In genomic region chr19:47019326-47019725, GRCm38 (mm10) we compare ENCODE assay signal across 16 mouse cellular contexts. TPM values are rescaled to one million over a fixed set of nuclear protein-coding genes. Genes with fewer than 3 reads are reported as not detected.
DNase-seq lines count a peak whose midpoint lies in the region; ATAC-seq and TF ChIP-seq lines count a peak whose summit lies in the region.
"Had no signal": no experiment of that assay in that cellular context is flagged by ENCODE, and none has a peak within 500 bp of the region (broad histone marks: within the 10 kb centered on the region; RNA-seq: fewer than 3 reads in every experiment).

No protein-coding gene starts in this region.

- no peak for TF ChIP-seq POLR2A in ES-Bruce4 (IDR thresholded peaks at IDR 0.05; ENCODE audit: insufficient read depth, low read length)
- no peak for TF ChIP-seq POLR2A in cortical plate, adult 2 months (IDR thresholded peaks at IDR 0.05; ENCODE audit: extremely low read depth, insufficient read depth, low read length)

- peak overlapping the region; percentile 64 for H3K27ac ChIP-seq in ES-Bruce4 (ENCODE audit: insufficient read depth, low read length)
- no peak overlapping the region for H3K27ac ChIP-seq in cortical plate, adult 2 months (ENCODE audit: insufficient read depth, low read length)
- no peak overlapping the region for H3K27ac ChIP-seq in forebrain, embryonic 16.5 days (ENCODE audit: low read length)
- H3K27ac ChIP-seq in midbrain, embryonic 14.5 days (replicated peaks; ENCODE audit: low read depth, low read length): peak overlapping the region; percentile 75
- H3K27ac ChIP-seq: heart, embryonic 15.5 days; liver, embryonic 13.5 days had no signal

- TF ChIP-seq CTCF in ES-Bruce4 (IDR thresholded peaks at IDR 0.05; ENCODE audit: low read depth, low read length): no peak
- TF ChIP-seq CTCF in cortical plate, adult 2 months (IDR thresholded peaks at IDR 0.05; ENCODE audit: extremely low read depth, insufficient read depth, low read length): no peak

- H3K4me3 ChIP-seq in ES-Bruce4 (ENCODE audit: low read depth, low read length): peak overlapping the region; percentile 44
- H3K4me3 ChIP-seq in cortical plate, adult 2 months (ENCODE audit: insufficient read depth, low read length): 0 out of 2 replicates have a peak overlapping the region, but pooled peaks have one; percentile 11
- peak overlapping the region; percentile 46 for H3K4me3 ChIP-seq in forebrain, embryonic 16.5 days (replicated peaks; ENCODE audit: low read length)
- peak overlapping the region; percentile 80 for H3K4me3 ChIP-seq in midbrain, embryonic 14.5 days (replicated peaks; ENCODE audit: low read depth, low read length)
- H3K4me3 ChIP-seq: erythroblast, embryonic 14.5 days; heart, embryonic 15.5 days; liver, embryonic 13.5 days; megakaryocyte, embryonic 14.5 days had no signal

- peak; percentile 89 for TF ChIP-seq EP300 in ES-Bruce4 (IDR thresholded peaks at IDR 0.05; ENCODE audit: insufficient read depth, low read depth, low read length)

- H3K36me3 ChIP-seq in ES-Bruce4 (ENCODE audit: control insufficient read depth, insufficient read depth, low read length, poor library complexity, severe bottlenecking): peaks cover 6% of the 10 kb centered on the region
- peaks cover 33% of the 10 kb centered on the region for H3K36me3 ChIP-seq in forebrain, embryonic 16.5 days (ENCODE audit: control insufficient read depth, insufficient read depth)
- peaks cover 35% of the 10 kb centered on the region for H3K36me3 ChIP-seq in midbrain, embryonic 14.5 days (ENCODE audit: control insufficient read depth, insufficient read depth, low read length)
- H3K36me3 ChIP-seq: heart, embryonic 15.5 days; liver, embryonic 13.5 days had no signal

- 13% methylated on average over 6 of the region's 6 CpGs for WGBS in forebrain, embryonic 16.5 days
- WGBS in midbrain, embryonic 14.5 days: 15% methylated on average over 6 of the region's 6 CpGs

- H3K4me1 ChIP-seq in ES-Bruce4 (ENCODE audit: control insufficient read depth, insufficient read depth, low read length): peaks cover 3% of the 10 kb centered on the region
- peaks cover 4% of the 10 kb centered on the region for H3K4me1 ChIP-seq in cortical plate, adult 2 months (ENCODE audit: control insufficient read depth, insufficient read depth, low read length)
- H3K4me1 ChIP-seq in forebrain, embryonic 16.5 days (replicated peaks; ENCODE audit: control insufficient read depth, insufficient read depth, low read length): peaks cover 20% of the 10 kb centered on the region
- H3K4me1 ChIP-seq in midbrain, embryonic 14.5 days (ENCODE audit: control insufficient read depth, insufficient read depth, low read length): peaks cover 12% of the 10 kb centered on the region; the same call in 1 of the 2 replicates

- no peaks in the 10 kb centered on the region for H3K27me3 ChIP-seq in ES-Bruce4 (ENCODE audit: control insufficient read depth, insufficient read depth, low read length, poor library complexity, severe bottlenecking)
- H3K27me3 ChIP-seq in forebrain, embryonic 16.5 days (replicated peaks; ENCODE audit: control insufficient read depth, insufficient read depth, low read length): peaks cover 7% of the 10 kb centered on the region; the same call in 1 of the 2 replicates
- H3K27me3 ChIP-seq in midbrain, embryonic 14.5 days (ENCODE audit: control insufficient read depth, insufficient read depth, low read length): peaks cover 5% of the 10 kb centered on the region; the same call in 1 of the 2 replicates
- H3K27me3 ChIP-seq: CH12.LX had no signal

- H3K9ac ChIP-seq in ES-Bruce4 (ENCODE audit: low read depth, poor library complexity, severe bottlenecking): peak overlapping the region; percentile 56
- peak overlapping the region; percentile 41 for H3K9ac ChIP-seq in forebrain, embryonic 16.5 days (replicated peaks; ENCODE audit: low read depth, low read length)
- peak overlapping the region; percentile 88 for H3K9ac ChIP-seq in midbrain, embryonic 14.5 days (replicated peaks; ENCODE audit: low read length)
- H3K9ac ChIP-seq: heart, embryonic 15.5 days; liver, embryonic 13.5 days had no signal

- ATAC-seq in forebrain, embryonic 16.5 days: no peak
- peak; percentile 29; the same call in 1 of the 2 replicates for ATAC-seq in midbrain, embryonic 14.5 days (ENCODE audit: low FRiP score, low TSS enrichment)

- peak overlapping the region; percentile 60 for H3K4me2 ChIP-seq in forebrain, embryonic 16.5 days (ENCODE audit: low read length)
- peak overlapping the region; percentile 60 for H3K4me2 ChIP-seq in midbrain, embryonic 14.5 days (ENCODE audit: low read length)
- H3K4me2 ChIP-seq: heart, embryonic 15.5 days; liver, embryonic 13.5 days had no signal

- H3K9me3 ChIP-seq in ES-Bruce4 (replicated peaks; ENCODE audit: control insufficient read depth, insufficient read depth, low read length, poor library complexity, severe bottlenecking): no peaks in the 10 kb centered on the region
- no peaks in the 10 kb centered on the region for H3K9me3 ChIP-seq in forebrain, embryonic 16.5 days (ENCODE audit: control insufficient read depth, low read length)
- H3K9me3 ChIP-seq in midbrain, embryonic 14.5 days (ENCODE audit: control insufficient read depth, low read length): no peaks in the 10 kb centered on the region
- H3K9me3 ChIP-seq: heart, embryonic 15.5 days; liver, embryonic 13.5 days had no signal

- peak; percentile 74 for DNase-seq in midbrain, embryonic 14.5 days
- no peak for DNase-seq in urinary bladder, postnatal 10 days (ENCODE audit: low spot score)
- no peak for DNase-seq in urinary bladder, postnatal 4 days (ENCODE audit: low spot score in 2 of 2)
- DNase-seq in adrenal gland, postnatal 36 days: no peak
- DNase-seq in adrenal gland, adult (ENCODE audit: inconsistent age in 2 of 2, low spot score in 1 of 2): no peak
- DNase-seq: kidney, postnatal 25 days; liver, embryonic 13.5 days; right cerebral cortex, postnatal 14 days; thymus, adult 2 months had no signal

RNA-seq across cellular contexts. Expression of gene Nt5c2, which starts 4.4 kb away (rescaled TPM):
- 62.4 and 76.9 TPM in 2 replicates for polyA plus RNA-seq in ES-Bruce4 (2011; ENCODE audit: insufficient read depth, insufficient read length, low read depth, missing spikeins)
- polyA plus RNA-seq in cortical plate, adult 2 months (2012; rRNA removed): 46.7 and 50.3 TPM in 2 replicates
- polyA plus RNA-seq in forebrain, embryonic 16.5 days (2015; fragmentation: Nextera tagmentation; extraction: Ambion mirVana): 76.8 and 81.4 TPM in 2 replicates
- 89.9 and 91.1 TPM in 2 replicates for polyA plus RNA-seq in midbrain, embryonic 14.5 days (2014; fragmentation: Nextera tagmentation; extraction: Ambion mirVana)
- 10 to 100 TPM; 63.2 to 65.2 TPM for total RNA-seq in adrenal gland, postnatal 36 days (2021)

RNA-seq across cellular contexts. Expression of gene Ina, which starts 4.8 kb away (rescaled TPM):
- polyA plus RNA-seq in ES-Bruce4 (2011; ENCODE audit: insufficient read depth, insufficient read length, low read depth, missing spikeins): 21.2 and 21.9 TPM in 2 replicates
- 124 and 127 TPM in 2 replicates for polyA plus RNA-seq in cortical plate, adult 2 months (2012; rRNA removed)
- polyA plus RNA-seq in forebrain, embryonic 16.5 days (2015; fragmentation: Nextera tagmentation; extraction: Ambion mirVana): 272 and 295 TPM in 2 replicates
- 605 and 611 TPM in 2 replicates for polyA plus RNA-seq in midbrain, embryonic 14.5 days (2014; fragmentation: Nextera tagmentation; extraction: Ambion mirVana)
- total RNA-seq in adrenal gland, postnatal 36 days (2021): 1 to 10 TPM; 4.0 to 5.9 TPM
- total RNA-seq: CH12.LX had no signal
- polyA plus RNA-seq: erythroblast, embryonic 14.5 days had no signal

RNA-seq across cellular contexts. Expression of gene Pcgf6, which starts 31.4 kb away (rescaled TPM):
- polyA plus RNA-seq in ES-Bruce4 (2011; ENCODE audit: insufficient read depth, insufficient read length, low read depth, missing spikeins): 70.7 and 73.2 TPM in 2 replicates
- polyA plus RNA-seq in cortical plate, adult 2 months (2012; rRNA removed): 35.5 and 38.3 TPM in 2 replicates
- 28.9 and 32.3 TPM in 2 replicates for polyA plus RNA-seq in forebrain, embryonic 16.5 days (2015; fragmentation: Nextera tagmentation; extraction: Ambion mirVana)
- polyA plus RNA-seq in midbrain, embryonic 14.5 days (2014; fragmentation: Nextera tagmentation; extraction: Ambion mirVana): 32.2 and 33.6 TPM in 2 replicates
- total RNA-seq in adrenal gland, postnatal 36 days (2021): 10 to 100 TPM in 1 of 2 experiments, 1 to 10 TPM in 1; 9.1 to 11.9 TPM

RNA-seq across cellular contexts. Expression of gene Taf5, which starts 48.2 kb away (rescaled TPM):
- polyA plus RNA-seq in ES-Bruce4 (2011; ENCODE audit: insufficient read depth, insufficient read length, low read depth, missing spikeins): 19.4 and 21.8 TPM in 2 replicates
- polyA plus RNA-seq in cortical plate, adult 2 months (2012; rRNA removed): 3.8 and 4.1 TPM in 2 replicates
- polyA plus RNA-seq in forebrain, embryonic 16.5 days (2015; fragmentation: Nextera tagmentation; extraction: Ambion mirVana): 5.8 and 6.0 TPM in 2 replicates
- polyA plus RNA-seq in midbrain, embryonic 14.5 days (2014; fragmentation: Nextera tagmentation; extraction: Ambion mirVana): 8.8 and 10.5 TPM in 2 replicates
- 1 to 10 TPM; 4.1 to 4.2 TPM for total RNA-seq in adrenal gland, postnatal 36 days (2021)

Comparison
In these comparisons a context has a peak if more than half of its experiments do, and no peak if none do; other contexts are left out.
1. H3K27ac ChIP-seq: peak in ES-Bruce4 (single experiment) and midbrain, embryonic 14.5 days (single experiment); none in cortical plate, adult 2 months (single experiment) and forebrain, embryonic 16.5 days (single experiment).
2. H3K4me3 ChIP-seq: peak in every context shown above with its lines; median percentile 80 in midbrain, embryonic 14.5 days; 46 in forebrain, embryonic 16.5 days; 44 in ES-Bruce4; 11 in cortical plate, adult 2 months.
3. Peak in every context shown above with its lines, with median percentiles within 50 percentile points of each other: H3K9ac ChIP-seq.